Mouse (Mus musculus) forebrain, embryonic 12.5 days (tissue): Measurements from ENCODE around the gene Gm42906. TPM values are rescaled to one million over a fixed set of nuclear protein-coding genes. Genes with fewer than 3 reads are reported as not detected.

Source experiments
- ATAC-seq: fragments of 200-750 bp; cut with Nextera tagmentation; 2 replicates; pipeline ENCODE4 v1.8.0; 2017; ENCODE audit warnings: moderate TSS enrichment; ENCODE audit not compliant: low FRiP score
- H3K27ac ChIP-seq: fragments of 300-500 bp; sonication (generic); 2 replicates; pipeline ENCODE4 v1.5.1; 2016; ENCODE audit warnings: mild to moderate bottlenecking
- H3K27me3 ChIP-seq: fragments of 300-500 bp; sonication (generic); 2 replicates; pipeline ENCODE4 v1.6.1; 2016; ENCODE audit warnings: mild to moderate bottlenecking
- H3K36me3 ChIP-seq: fragments of 300-500 bp; sonication (generic); replicated peaks from 2 replicates; pipeline ENCODE4 v1.6.1; 2016; ENCODE audit warnings: mild to moderate bottlenecking
- H3K4me1 ChIP-seq: fragments of 300-500 bp; sonication (generic); 2 replicates; pipeline ENCODE4 v1.6.1; 2016
- H3K4me2 ChIP-seq: fragments of 300-500 bp; sonication (generic); 2 replicates; pipeline ENCODE4 v1.6.1; 2016; ENCODE audit warnings: mild to moderate bottlenecking, moderate library complexity
- H3K4me3 ChIP-seq: fragments of 300-500 bp; sonication (generic); replicated peaks from 2 replicates; pipeline ENCODE4 v1.5.1; 2016; ENCODE audit warnings: mild to moderate bottlenecking
- H3K9ac ChIP-seq: fragments of 300-500 bp; sonication (generic); 2 replicates; pipeline ENCODE4 v1.6.1; 2016; ENCODE audit warnings: mild to moderate bottlenecking
- H3K9me3 ChIP-seq: fragments of 300-500 bp; sonication (generic); 2 replicates; pipeline ENCODE4 v1.6.1; 2016
- WGBS: fragments of 180-500 bp; shearing (Covaris S2); methylation state at CpG from one replicate; pipeline ENCODE4 v1.1.7; 2016; 5-methylcytosine and 5-hydroxymethylcytosine counted together
- polyA plus RNA-seq: library from polyadenylated mRNA; unstranded; fragments of >200 nt; fragmentation: Nextera tagmentation; extraction: Ambion mirVana; gene quantifications from 2 replicates; pipeline ENCODE4 v1.2.1, GENCODE M21; 2016

Gm42906 gene
- polyA plus RNA-seq, 1 experiment from 2014 or later, result not detected

GRCm38 (mm10) chr5:151409282-151409681 lies 18.7 kb downstream of the Gm42906 start:
- peak; percentile 73 for ATAC-seq
- no peak overlapping the region for H3K9ac ChIP-seq
- peaks cover 28% of the 10 kb centered on the region for H3K27me3 ChIP-seq
- no peaks in the 10 kb centered on the region for H3K9me3 ChIP-seq
- peaks cover 30% of the 10 kb centered on the region for H3K4me1 ChIP-seq
- 5% methylated on average over 1 of the region's 1 CpGs for WGBS
- no peak overlapping the region for H3K4me3 ChIP-seq
- H3K36me3 ChIP-seq, result no peaks in the 10 kb centered on the region
- no peak overlapping the region for H3K4me2 ChIP-seq
- H3K27ac ChIP-seq, result no peak overlapping the region

GRCm38 (mm10) chr5:151408124-151408900 lies 19.7 kb downstream of the Gm42906 start:
- H3K4me3 ChIP-seq, result no peak overlapping the region
- peaks cover 28% of the 10 kb centered on the region for H3K27me3 ChIP-seq
- 20% methylated on average over 7 of the region's 7 CpGs for WGBS
- H3K4me1 ChIP-seq, result peaks cover 32% of the 10 kb centered on the region
- no peak for ATAC-seq
- no peaks in the 10 kb centered on the region for H3K36me3 ChIP-seq
- H3K27ac ChIP-seq, result no peak overlapping the region
- H3K9ac ChIP-seq, result no peak overlapping the region
- no peaks in the 10 kb centered on the region for H3K9me3 ChIP-seq
- no peak overlapping the region for H3K4me2 ChIP-seq

- peaks cover 25% of the 10 kb centered on the region for H3K4me1 ChIP-seq
- no peak overlapping the region for H3K27ac ChIP-seq
- no peak overlapping the region for H3K9ac ChIP-seq
- no peak for ATAC-seq
- H3K9me3 ChIP-seq, result no peaks in the 10 kb centered on the region
- peaks cover 24% of the 10 kb centered on the region for H3K27me3 ChIP-seq
- 85% methylated on average over 3 of the region's 3 CpGs for WGBS
- no peak overlapping the region for H3K4me3 ChIP-seq
- no peaks in the 10 kb centered on the region for H3K36me3 ChIP-seq
- no peak overlapping the region for H3K4me2 ChIP-seq
Observed at GRCm38 (mm10) chr5:151407493-151407892, 20.5 kb downstream of the Gm42906 start.

GRCm38 (mm10) chr5:151406276-151406675 lies 21.7 kb downstream of the Gm42906 start:
- no peaks in the 10 kb centered on the region for H3K36me3 ChIP-seq
- WGBS, result 86% methylated on average over 5 of the region's 5 CpGs

GRCm38 (mm10) chr5:151405314-151405903 lies 22.6 kb downstream of the Gm42906 start:
- Histone ChIP-seq H3K9me3 (no peaks in the 10 kb centered on the region), H3K4me1 (peaks cover 23% of the 10 kb centered on the region), H3K36me3 (no peaks in the 10 kb centered on the region), H3K27me3 (peaks cover 5% of the 10 kb centered on the region; the same call in 1 of the 2 replicates), H3K27ac (no peak overlapping the region), H3K9ac (no peak overlapping the region), H3K4me3 (no peak overlapping the region), H3K4me2 (no peak overlapping the region)
- WGBS, result 23% methylated on average over 8 of the region's 8 CpGs
- peak; percentile 78 for ATAC-seq

More at GRCm38 (mm10) chr5:151406276-151406675, 21.7 kb downstream of the Gm42906 start:
- Histone ChIP-seq H3K27ac (no peak overlapping the region), H3K4me3 (no peak overlapping the region), H3K9ac (no peak overlapping the region), H3K4me1 (peaks cover 23% of the 10 kb centered on the region), H3K27me3 (peaks cover 12% of the 10 kb centered on the region), H3K4me2 (no peak overlapping the region), H3K9me3 (no peaks in the 10 kb centered on the region)
- no peak for ATAC-seq

- no peak overlapping the region for H3K9ac ChIP-seq
- no peaks in the 10 kb centered on the region for H3K9me3 ChIP-seq
- H3K4me3 ChIP-seq, result no peak overlapping the region
- 46% methylated on average over 2 of the region's 2 CpGs for WGBS
- H3K4me1 ChIP-seq, result peaks cover 15% of the 10 kb centered on the region
- H3K36me3 ChIP-seq, result no peaks in the 10 kb centered on the region
- H3K27ac ChIP-seq, result peak overlapping the region; percentile 26; the same call in 1 of the 2 replicates
- peaks cover 2% of the 10 kb centered on the region; the same call in 1 of the 2 replicates for H3K27me3 ChIP-seq
- ATAC-seq, result peak; percentile 48; the same call in 1 of the 2 replicates
- no peak overlapping the region for H3K4me2 ChIP-seq
Observed at GRCm38 (mm10) chr5:151403586-151403985, 24.4 kb downstream of the Gm42906 start.

- Histone ChIP-seq H3K4me3 (no peak overlapping the region), H3K4me1 (peaks cover 10% of the 10 kb centered on the region), H3K27ac (no peak overlapping the region), H3K9ac (no peak overlapping the region), H3K27me3 (no peaks in the 10 kb centered on the region), H3K36me3 (no peaks in the 10 kb centered on the region), H3K9me3 (no peaks in the 10 kb centered on the region), H3K4me2 (no peak overlapping the region)
- WGBS, result 88% methylated on average over 2 of the region's 2 CpGs
- no peak for ATAC-seq
Observed at GRCm38 (mm10) chr5:151400557-151400944, 27.4 kb downstream of the Gm42906 start.

- Histone ChIP-seq H3K27ac (no peak overlapping the region), H3K4me1 (peaks cover 7% of the 10 kb centered on the region; the same call in 1 of the 2 replicates), H3K9ac (no peak overlapping the region), H3K4me2 (no peak overlapping the region), H3K36me3 (no peaks in the 10 kb centered on the region), H3K27me3 (no peaks in the 10 kb centered on the region), H3K9me3 (no peaks in the 10 kb centered on the region), H3K4me3 (no peak overlapping the region)
- ATAC-seq, result no peak
- WGBS, result 77% methylated on average over 7 of the region's 7 CpGs
Observed at GRCm38 (mm10) chr5:151399918-151400556, 27.9 kb downstream of the Gm42906 start.

- ATAC-seq, result no peak
- no peaks in the 10 kb centered on the region for H3K27me3 ChIP-seq
- H3K9me3 ChIP-seq, result no peaks in the 10 kb centered on the region
- H3K27ac ChIP-seq, result no peak overlapping the region
- H3K4me3 ChIP-seq, result no peak overlapping the region
- no peaks in the 10 kb centered on the region for H3K4me1 ChIP-seq
- no peaks in the 10 kb centered on the region for H3K36me3 ChIP-seq
- 90% methylated on average over 4 of the region's 4 CpGs for WGBS
- no peak overlapping the region for H3K4me2 ChIP-seq
- no peak overlapping the region for H3K9ac ChIP-seq
Observed at GRCm38 (mm10) chr5:151396119-151396518, 31.8 kb downstream of the Gm42906 start.

GRCm38 (mm10) chr5:151394690-151395089 lies 33.3 kb downstream of the Gm42906 start:
- H3K36me3 ChIP-seq, result no peaks in the 10 kb centered on the region
- no peaks in the 10 kb centered on the region for H3K27me3 ChIP-seq
- ATAC-seq, result no peak
- no peak overlapping the region for H3K4me2 ChIP-seq
- no peaks in the 10 kb centered on the region for H3K4me1 ChIP-seq
- no peaks in the 10 kb centered on the region for H3K9me3 ChIP-seq
- H3K4me3 ChIP-seq, result no peak overlapping the region
- H3K9ac ChIP-seq, result no peak overlapping the region
- no peak overlapping the region for H3K27ac ChIP-seq
- WGBS, result 79% methylated on average over 5 of the region's 5 CpGs

GRCm38 (mm10) chr5:151393821-151394662 lies 33.9 kb downstream of the Gm42906 start:
- Histone ChIP-seq H3K4me3 (no peak overlapping the region), H3K4me2 (no peak overlapping the region), H3K9me3 (no peaks in the 10 kb centered on the region), H3K27ac (no peak overlapping the region), H3K4me1 (no peaks in the 10 kb centered on the region), H3K9ac (no peak overlapping the region), H3K27me3 (no peaks in the 10 kb centered on the region), H3K36me3 (no peaks in the 10 kb centered on the region)
- 48% methylated on average over 7 of the region's 7 CpGs for WGBS
- ATAC-seq, result no peak

GRCm38 (mm10) chr5:151389827-151390226 lies 38.1 kb downstream of the Gm42906 start:
- WGBS, result 70% methylated on average over 1 of the region's 1 CpGs
- H3K27me3 ChIP-seq, result no peaks in the 10 kb centered on the region
- H3K4me1 ChIP-seq, result no peaks in the 10 kb centered on the region
- H3K4me3 ChIP-seq, result no peak overlapping the region
- no peak overlapping the region for H3K9ac ChIP-seq
- no peak overlapping the region for H3K27ac ChIP-seq
- no peak for ATAC-seq
- no peak overlapping the region for H3K4me2 ChIP-seq
- no peaks in the 10 kb centered on the region for H3K9me3 ChIP-seq
- H3K36me3 ChIP-seq, result no peaks in the 10 kb centered on the region
